Mouse (Mus musculus): ENCODE measurements around the gene Map2k1. TPM values are rescaled to one million over a fixed set of nuclear protein-coding genes. Genes with fewer than 3 reads are reported as not detected.
"Not testable (repeated sequence)": the region's sequence is repeated elsewhere in the genome, so short reads cannot be mapped to it uniquely, and the experiment has no call there.

Gene Map2k1
- polyA plus RNA-seq (2014; fragmentation: Nextera tagmentation; extraction: Ambion mirVana), result 100 and 108 TPM in 2 replicates

DNA sequence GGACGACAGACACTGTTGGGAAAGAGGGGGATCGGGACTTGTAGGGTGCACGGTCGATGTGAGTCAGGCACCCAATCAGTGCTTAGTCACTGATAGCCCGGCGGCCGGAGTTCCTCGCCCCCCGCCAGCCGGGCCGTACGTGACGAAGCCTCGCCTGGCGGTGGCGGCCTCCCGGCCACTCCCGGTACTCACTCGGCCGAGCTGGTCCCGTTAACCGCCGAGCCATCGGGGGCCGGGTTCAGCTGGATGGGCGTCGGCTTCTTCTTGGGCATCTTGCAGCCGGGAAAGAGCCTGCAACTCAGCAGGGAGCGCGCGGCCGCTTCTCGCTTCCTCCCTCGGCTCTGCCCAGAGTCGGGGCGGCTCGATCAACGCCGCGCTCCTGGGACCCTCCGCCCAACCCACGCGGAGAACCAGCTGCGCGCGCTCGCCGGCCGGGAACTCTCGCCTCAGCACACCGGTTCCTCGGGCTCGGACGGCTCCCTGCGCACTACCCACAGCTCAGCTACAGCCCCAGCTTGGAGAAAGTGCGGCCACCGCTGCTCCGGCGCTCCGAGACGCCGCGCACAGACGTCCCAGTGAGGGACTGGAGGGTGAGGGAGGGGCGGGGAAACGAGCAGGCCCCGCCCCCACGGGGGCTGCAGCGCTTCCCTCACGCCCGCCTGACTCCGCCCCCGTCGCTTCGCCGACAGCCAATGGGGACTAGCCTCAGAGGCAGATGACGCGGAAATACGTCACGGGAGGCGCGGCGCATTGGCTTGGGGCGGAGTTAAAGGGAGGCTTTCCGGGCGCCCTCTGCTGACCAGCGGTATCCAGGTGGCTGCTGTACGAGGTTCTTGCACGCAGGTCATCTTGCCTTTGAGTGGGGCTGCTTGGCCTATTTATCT is at the start of gene Map2k1:
Map2k1 (minus strand) TSS at position 611 of the 884 bp plus-strand sequence.
- under 1% methylated on average over 88 of the region's 89 CpGs for WGBS (ENCODE audit: insufficient replicate concordance)
- H3K4me3 ChIP-seq (ENCODE audit: low read depth, low read length), result peak within 1 kb of the TSS; percentile 83
- H3K36me3 ChIP-seq (ENCODE audit: control insufficient read depth, insufficient read depth, low read length), result no peaks in the 10 kb centered on the region
- no peaks in the 10 kb centered on the region for H3K9me3 ChIP-seq (replicated peaks; ENCODE audit: control insufficient read depth, low read length)
- H3K4me1 ChIP-seq (ENCODE audit: control insufficient read depth, insufficient read depth, low read length), result peaks cover 15% of the 10 kb centered on the region
- peak within 1 kb of the TSS; percentile 88 for H3K9ac ChIP-seq (ENCODE audit: low read depth, low read length)
- peak; percentile 93 for ATAC-seq (replicated peaks; ENCODE audit: insufficient number of reproducible peaks, low FRiP score, low TSS enrichment)
- no peaks in the 10 kb centered on the region for H3K27me3 ChIP-seq (ENCODE audit: control insufficient read depth, insufficient read depth, low read length)
- H3K4me2 ChIP-seq, result peak within 1 kb of the TSS; percentile 76
- peak within 1 kb of the TSS; percentile 91 for H3K27ac ChIP-seq (ENCODE audit: low read depth, low read length)

DNA sequence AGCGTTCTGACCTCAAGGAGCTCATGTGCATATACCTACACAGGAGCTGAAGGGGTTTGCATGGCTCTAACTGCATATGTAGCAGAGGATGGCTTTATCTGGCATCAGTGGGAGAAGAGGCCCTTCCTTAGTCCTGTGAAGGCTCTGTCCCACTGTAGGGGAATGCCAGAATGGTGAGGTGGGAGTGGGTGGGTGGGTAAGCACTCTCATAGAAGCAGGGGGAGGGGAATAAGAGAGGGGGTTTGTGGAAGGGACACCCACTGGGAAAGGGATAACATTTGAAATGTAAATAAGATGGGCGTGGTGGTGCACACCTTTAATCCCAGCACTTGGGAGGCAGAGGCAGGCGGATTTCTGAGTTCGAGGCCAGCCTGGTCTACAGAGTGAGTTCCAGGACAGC is 49.7 kb upstream of the Map2k1 start:
- not testable (repeated sequence) for H3K27me3 ChIP-seq (ENCODE audit: control insufficient read depth, insufficient read depth, low read length); H3K27ac ChIP-seq (ENCODE audit: low read depth, low read length); H3K4me1 ChIP-seq (ENCODE audit: control insufficient read depth, insufficient read depth, low read length); ATAC-seq (replicated peaks; ENCODE audit: insufficient number of reproducible peaks, low FRiP score, low TSS enrichment); H3K9me3 ChIP-seq (replicated peaks; ENCODE audit: control insufficient read depth, low read length); H3K4me3 ChIP-seq (ENCODE audit: low read depth, low read length); H3K9ac ChIP-seq (ENCODE audit: low read depth, low read length); H3K4me2 ChIP-seq
- WGBS (ENCODE audit: insufficient replicate concordance), result 88% methylated on average over 3 of the region's 4 CpGs
- H3K36me3 ChIP-seq (ENCODE audit: control insufficient read depth, insufficient read depth, low read length), result peaks cover 16% of the 10 kb centered on the region

DNA sequence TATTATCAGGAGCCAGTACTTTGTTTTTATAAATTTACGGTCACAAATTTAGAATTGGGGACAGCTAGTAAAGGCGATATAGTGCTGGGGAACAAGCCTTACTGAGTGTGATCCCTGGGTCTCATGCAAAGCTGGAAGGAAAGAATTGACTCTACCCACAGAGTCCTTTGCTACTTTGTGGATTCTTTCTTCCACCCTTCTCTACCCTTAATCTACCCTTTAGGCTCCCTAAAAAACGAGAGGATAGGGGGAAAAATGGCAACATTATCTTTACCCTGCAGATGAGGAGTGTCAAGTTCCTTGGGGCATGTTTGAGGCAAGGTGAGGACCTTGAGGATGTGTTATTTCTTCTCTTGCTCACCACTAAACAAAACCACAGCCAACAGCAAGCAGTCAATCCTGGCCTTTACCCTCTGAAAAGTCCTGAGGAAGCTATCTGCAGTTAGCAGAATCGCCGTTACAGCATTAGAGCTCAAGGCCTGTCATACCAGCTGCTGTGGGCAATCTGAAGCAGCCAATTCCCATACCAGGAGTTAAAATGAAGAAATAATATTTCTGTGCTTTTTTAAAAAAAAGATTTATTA is 29.1 kb upstream of the Map2k1 start:
- peaks cover 7% of the 10 kb centered on the region; the same call in 1 of the 2 replicates for H3K4me1 ChIP-seq (ENCODE audit: control insufficient read depth, insufficient read depth, low read length)
- ATAC-seq (replicated peaks; ENCODE audit: insufficient number of reproducible peaks, low FRiP score, low TSS enrichment), result no peak
- 61% methylated on average over 5 of the region's 5 CpGs for WGBS (ENCODE audit: insufficient replicate concordance)

DNA sequence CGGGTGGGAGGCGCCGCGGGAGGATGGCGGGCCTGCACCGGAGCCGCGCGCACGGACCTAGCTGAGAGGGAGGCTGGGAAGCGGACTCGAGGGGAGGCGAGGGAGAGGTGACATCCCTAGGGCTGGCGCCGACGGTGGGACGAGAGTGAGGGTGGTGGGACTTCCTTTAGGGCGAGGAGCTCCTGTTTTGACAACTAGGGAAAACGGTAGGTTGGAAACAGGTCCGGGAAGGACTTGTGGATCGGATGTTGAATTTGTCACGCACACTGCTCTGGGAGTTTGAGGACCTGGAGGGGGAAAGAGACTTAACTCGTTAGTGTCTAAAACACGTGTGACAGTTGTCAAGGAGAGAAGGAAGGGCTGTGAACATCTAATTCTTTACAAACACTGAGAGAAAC is 28.3 kb upstream of the Map2k1 start:
- under 1% methylated on average over 24 of the region's 24 CpGs for WGBS (ENCODE audit: insufficient replicate concordance)
- peak overlapping the region; percentile 90 for H3K27ac ChIP-seq (ENCODE audit: low read depth, low read length)
- no peaks in the 10 kb centered on the region for H3K9me3 ChIP-seq (replicated peaks; ENCODE audit: control insufficient read depth, low read length)
- peak; percentile 78 for ATAC-seq (replicated peaks; ENCODE audit: insufficient number of reproducible peaks, low FRiP score, low TSS enrichment)
- H3K36me3 ChIP-seq (ENCODE audit: control insufficient read depth, insufficient read depth, low read length), result no peaks in the 10 kb centered on the region
- peak overlapping the region; percentile 78 for H3K4me3 ChIP-seq (ENCODE audit: low read depth, low read length)
- peak overlapping the region; percentile 98 for H3K9ac ChIP-seq (ENCODE audit: low read depth, low read length)
- peak overlapping the region; percentile 91 for H3K4me2 ChIP-seq
- H3K4me1 ChIP-seq (ENCODE audit: control insufficient read depth, insufficient read depth, low read length), result peaks cover 7% of the 10 kb centered on the region; the same call in 1 of the 2 replicates
- H3K27me3 ChIP-seq (ENCODE audit: control insufficient read depth, insufficient read depth, low read length), result no peaks in the 10 kb centered on the region

More for the DNA sequence above, 29.1 kb upstream of the Map2k1 start:
- H3K9ac ChIP-seq (ENCODE audit: low read depth, low read length), result peak overlapping the region; percentile 98
- H3K27ac ChIP-seq (ENCODE audit: low read depth, low read length), result no peak overlapping the region
- peak overlapping the region; percentile 91 for H3K4me2 ChIP-seq
- H3K9me3 ChIP-seq (replicated peaks; ENCODE audit: control insufficient read depth, low read length), result no peaks in the 10 kb centered on the region
- H3K36me3 ChIP-seq (ENCODE audit: control insufficient read depth, insufficient read depth, low read length), result no peaks in the 10 kb centered on the region
- H3K27me3 ChIP-seq (ENCODE audit: control insufficient read depth, insufficient read depth, low read length), result no peaks in the 10 kb centered on the region
- peak overlapping the region; percentile 78 for H3K4me3 ChIP-seq (ENCODE audit: low read depth, low read length)

DNA sequence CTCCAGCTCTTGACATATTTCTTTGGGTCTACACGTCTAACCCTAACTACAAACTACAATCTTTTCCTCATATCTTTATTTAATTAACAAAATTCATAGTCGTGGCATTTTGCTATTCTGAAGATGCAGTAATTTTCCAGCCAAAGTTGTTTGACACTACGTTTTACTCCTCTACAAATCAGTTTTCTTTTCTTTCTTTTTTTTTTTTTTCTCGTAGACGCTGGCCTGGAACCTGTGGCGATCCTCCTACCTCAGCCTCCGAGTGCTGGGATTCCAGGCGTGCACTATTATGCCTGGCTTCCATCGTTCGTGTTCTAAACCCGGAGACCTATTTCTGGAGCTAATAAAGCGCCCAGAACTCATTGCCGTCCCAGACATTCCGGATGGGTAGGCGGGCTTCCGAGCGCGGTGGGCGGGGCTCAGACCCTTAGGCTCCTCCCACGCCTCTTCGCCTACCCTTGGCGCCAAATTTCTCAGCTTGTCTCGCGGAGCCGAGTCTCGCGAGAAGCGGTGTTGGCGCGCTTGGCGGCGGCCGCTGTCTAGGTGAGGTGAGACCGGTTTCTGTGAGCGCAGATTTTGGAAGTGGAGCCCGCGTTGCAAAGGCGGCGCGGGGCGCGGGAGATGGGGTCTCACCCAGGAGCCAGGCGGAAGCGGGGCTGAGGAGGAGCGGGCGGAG is 27.8 kb upstream of the Map2k1 start, which contains the start of gene Tipin:
Tipin (plus strand) TSS at position 477 of the 676 bp plus-strand sequence.
- Histone ChIP-seq H3K9ac (ENCODE audit: low read depth, low read length) (peak within 1 kb of the TSS; percentile 98), H3K36me3 (ENCODE audit: control insufficient read depth, insufficient read depth, low read length) (no peaks in the 10 kb centered on the region), H3K4me1 (ENCODE audit: control insufficient read depth, insufficient read depth, low read length) (peaks cover 7% of the 10 kb centered on the region; the same call in 1 of the 2 replicates), H3K27ac (ENCODE audit: low read depth, low read length) (peak within 1 kb of the TSS; percentile 90), H3K4me2 (peak within 1 kb of the TSS; percentile 91), H3K9me3 (replicated peaks; ENCODE audit: control insufficient read depth, low read length) (no peaks in the 10 kb centered on the region), H3K27me3 (ENCODE audit: control insufficient read depth, insufficient read depth, low read length) (no peaks in the 10 kb centered on the region), H3K4me3 (ENCODE audit: low read depth, low read length) (peak within 1 kb of the TSS; percentile 78)
- 2% methylated on average over 45 of the region's 46 CpGs for WGBS (ENCODE audit: insufficient replicate concordance)
- ATAC-seq (replicated peaks; ENCODE audit: insufficient number of reproducible peaks, low FRiP score, low TSS enrichment), result peak; percentile 94

DNA sequence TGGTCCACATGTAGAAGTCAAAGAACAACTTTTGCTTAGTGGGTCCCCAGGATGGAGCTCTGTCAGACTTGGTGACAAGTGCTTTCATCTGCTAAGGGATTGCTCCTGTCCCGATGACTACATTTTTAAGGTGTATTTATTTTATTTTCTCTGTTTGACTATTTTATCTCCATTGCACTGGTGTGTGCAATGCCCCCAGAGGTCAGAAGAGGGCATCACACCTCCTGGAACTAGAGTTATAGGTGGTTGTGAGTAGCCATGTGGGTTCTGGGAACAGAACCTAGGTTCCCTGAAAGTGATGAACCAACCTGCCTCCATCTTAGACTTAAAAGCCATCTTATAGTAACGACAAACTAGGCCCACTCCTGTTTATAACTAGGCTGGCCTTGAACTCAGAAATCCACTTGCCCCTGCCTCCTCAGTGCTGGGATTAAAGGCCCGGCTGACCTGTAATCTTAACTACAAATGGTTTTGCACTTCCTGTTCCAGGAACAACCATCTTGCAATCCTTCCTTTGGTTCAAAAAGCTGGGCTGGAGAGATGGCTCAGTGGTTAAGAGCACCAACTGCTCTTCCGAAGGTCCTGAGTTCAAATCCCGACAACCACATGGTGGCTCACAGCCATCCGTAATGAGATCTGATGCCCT is 25.4 kb upstream of the Map2k1 start:
- H3K4me1 ChIP-seq (ENCODE audit: control insufficient read depth, insufficient read depth, low read length), result peaks cover 7% of the 10 kb centered on the region; the same call in 1 of the 2 replicates
- H3K4me2 ChIP-seq, result no peak overlapping the region
- H3K27ac ChIP-seq (ENCODE audit: low read depth, low read length), result no peak overlapping the region
- no peaks in the 10 kb centered on the region for H3K36me3 ChIP-seq (ENCODE audit: control insufficient read depth, insufficient read depth, low read length)
- H3K27me3 ChIP-seq (ENCODE audit: control insufficient read depth, insufficient read depth, low read length), result no peaks in the 10 kb centered on the region
- H3K9ac ChIP-seq (ENCODE audit: low read depth, low read length), result no peak overlapping the region
- no peaks in the 10 kb centered on the region for H3K9me3 ChIP-seq (replicated peaks; ENCODE audit: control insufficient read depth, low read length)
- WGBS (ENCODE audit: insufficient replicate concordance), result 91% methylated on average over 6 of the region's 6 CpGs
- no peak for ATAC-seq (replicated peaks; ENCODE audit: insufficient number of reproducible peaks, low FRiP score, low TSS enrichment)
- H3K4me3 ChIP-seq (ENCODE audit: low read depth, low read length), result no peak overlapping the region

DNA sequence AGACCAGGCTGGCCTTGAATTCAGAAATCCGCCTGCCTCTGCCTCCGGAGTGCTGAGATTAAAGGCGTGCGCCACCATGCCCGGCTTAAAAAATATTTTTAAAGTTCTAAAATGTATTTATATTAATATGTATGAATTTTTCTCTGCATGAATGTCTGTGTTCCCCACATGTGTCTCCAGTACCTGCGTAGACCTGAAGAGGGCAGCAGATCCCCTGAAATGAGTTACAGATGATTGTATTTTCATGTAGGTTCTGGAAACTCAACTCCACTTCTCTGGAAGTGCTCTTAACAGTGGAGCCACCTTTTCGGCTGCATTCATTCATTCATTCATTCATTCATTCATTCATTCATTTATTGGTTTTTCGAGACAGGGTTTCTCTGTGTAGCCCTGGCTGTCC is 24.3 kb upstream of the Map2k1 start:
- WGBS (ENCODE audit: insufficient replicate concordance), result 53% methylated on average over 8 of the region's 8 CpGs
- H3K27ac ChIP-seq (ENCODE audit: low read depth, low read length), result no peak overlapping the region
- no peaks in the 10 kb centered on the region for H3K36me3 ChIP-seq (ENCODE audit: control insufficient read depth, insufficient read depth, low read length)
- no peak overlapping the region for H3K4me3 ChIP-seq (ENCODE audit: low read depth, low read length)
- no peak overlapping the region for H3K4me2 ChIP-seq
- H3K9ac ChIP-seq (ENCODE audit: low read depth, low read length), result no peak overlapping the region
- ATAC-seq (replicated peaks; ENCODE audit: insufficient number of reproducible peaks, low FRiP score, low TSS enrichment), result no peak
- no peaks in the 10 kb centered on the region for H3K9me3 ChIP-seq (replicated peaks; ENCODE audit: control insufficient read depth, low read length)
- peaks cover 7% of the 10 kb centered on the region; the same call in 1 of the 2 replicates for H3K4me1 ChIP-seq (ENCODE audit: control insufficient read depth, insufficient read depth, low read length)
- no peaks in the 10 kb centered on the region for H3K27me3 ChIP-seq (ENCODE audit: control insufficient read depth, insufficient read depth, low read length)

DNA sequence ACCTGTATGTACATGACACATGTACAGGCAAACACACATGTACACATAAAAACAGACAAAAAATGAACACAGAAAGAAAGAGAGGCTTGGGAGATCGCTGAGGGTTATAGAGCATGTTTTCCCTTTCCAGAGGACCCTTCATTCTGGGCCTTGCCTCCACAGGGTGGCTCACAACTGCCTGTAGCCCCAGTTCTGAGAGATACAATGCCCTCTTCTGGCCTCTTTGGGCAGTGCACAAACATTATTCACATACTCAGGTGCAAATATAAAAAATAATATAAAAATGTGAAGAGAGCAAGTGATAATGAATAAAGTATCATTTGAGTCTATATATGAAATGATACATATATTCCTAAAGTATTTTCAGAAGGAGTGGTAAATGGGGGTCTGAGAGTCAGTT is 21.5 kb upstream of the Map2k1 start:
- H3K4me3 ChIP-seq (ENCODE audit: low read depth, low read length), result no peak overlapping the region
- no peaks in the 10 kb centered on the region for H3K27me3 ChIP-seq (ENCODE audit: control insufficient read depth, insufficient read depth, low read length)
- ATAC-seq (replicated peaks; ENCODE audit: insufficient number of reproducible peaks, low FRiP score, low TSS enrichment), result no peak
- no peak overlapping the region for H3K9ac ChIP-seq (ENCODE audit: low read depth, low read length)
- H3K9me3 ChIP-seq (replicated peaks; ENCODE audit: control insufficient read depth, low read length), result no peaks in the 10 kb centered on the region
- no peaks in the 10 kb centered on the region for H3K36me3 ChIP-seq (ENCODE audit: control insufficient read depth, insufficient read depth, low read length)
- no peak overlapping the region for H3K4me2 ChIP-seq
- H3K4me1 ChIP-seq (ENCODE audit: control insufficient read depth, insufficient read depth, low read length), result no peaks in the 10 kb centered on the region
- 68% methylated on average over 1 of the region's 1 CpGs for WGBS (ENCODE audit: insufficient replicate concordance)
- no peak overlapping the region for H3K27ac ChIP-seq (ENCODE audit: low read depth, low read length)
